Mouse (Mus musculus): Measurements from ENCODE around the gene Immp2l.

- TF ChIP-seq POLR2A (IDR thresholded peaks at IDR 0.05; ENCODE audit: insufficient read length, low read depth): no peak
- no peak for TF ChIP-seq REST (IDR thresholded peaks at IDR 0.05; ENCODE audit: insufficient read depth, insufficient read length)
- no peak for TF ChIP-seq MAX (IDR thresholded peaks at IDR 0.05; ENCODE audit: low read depth)
- no peak for TF ChIP-seq MYOD1 (IDR thresholded peaks at IDR 0.05; ENCODE audit: control insufficient read depth in 1 of 3, insufficient read length in 2 of 3, low read depth in 2 of 3)
- TF ChIP-seq USF1 (IDR thresholded peaks at IDR 0.05; ENCODE audit: low read depth): no peak
- TF ChIP-seq TCF3 (IDR thresholded peaks at IDR 0.05; ENCODE audit: insufficient read length, low read depth): no peak
These were observed 444.6 kb downstream of the Immp2l start for GRCm38 (mm10) chr12:41468374-41468991.

Data from myocyte (in vitro differentiated cells).